Mouse (Mus musculus): ENCODE measurements at regions not wholly inside any gene's neighbourhood (a gene's known extent, or its start where the extent isn't known, plus 50 kb on each side); places are given as distances from the start of the nearest gene placed in this dataset.

DNA sequence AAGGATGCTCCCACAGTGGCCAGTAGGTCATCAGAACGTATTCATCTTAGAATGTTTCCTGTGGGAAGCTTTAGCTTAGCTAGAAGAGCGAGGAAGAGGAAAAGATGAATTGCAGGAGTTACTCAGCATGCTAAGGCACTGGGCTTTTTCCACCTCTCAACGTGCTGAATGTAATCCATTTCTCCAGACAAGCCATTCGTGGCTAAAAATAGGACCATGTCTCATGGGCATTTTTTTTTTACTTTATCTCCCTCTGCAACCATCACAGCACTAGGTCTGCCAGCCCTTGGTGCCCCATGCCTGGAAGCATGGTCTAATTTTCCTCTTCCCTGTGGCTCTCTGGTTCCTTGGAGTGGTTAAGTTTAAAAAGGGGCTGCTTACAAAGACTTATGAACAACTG is 235.3 kb upstream of the Zfp637 start:
- TF ChIP-seq HCFC1 (IDR thresholded peaks at IDR 0.05; ENCODE audit: low read depth, low read length) = no peak
- no peak for TF ChIP-seq TBP (conservative IDR thresholded peaks at IDR 0.05; ENCODE audit: low read depth, low read length)
- TF ChIP-seq CTCF (conservative IDR thresholded peaks at IDR 0.05 in 1 of 2, IDR thresholded peaks at IDR 0.05 in 1 of 2; ENCODE audit: low read depth in 2 of 2, low read length in 2 of 2) = no peak
- TF ChIP-seq E2F4 (IDR thresholded peaks at IDR 0.05; ENCODE audit: insufficient replicate concordance, low read depth, low read length) = no peak
- TF ChIP-seq POLR2A (IDR thresholded peaks at IDR 0.05; ENCODE audit: low read depth, low read length) = no peak
- no peak for TF ChIP-seq EP300 (IDR thresholded peaks at IDR 0.05; ENCODE audit: low read length)
- no peak for TF ChIP-seq ZC3H11A (IDR thresholded peaks at IDR 0.05; ENCODE audit: low read depth, low read length)
- no peak for TF ChIP-seq RCOR1 (conservative IDR thresholded peaks at IDR 0.05; ENCODE audit: low read depth, low read length)
- TF ChIP-seq TCF12 (IDR thresholded peaks at IDR 0.05; ENCODE audit: low read depth, low read length) = no peak
- no peak for TF ChIP-seq MAFK (IDR thresholded peaks at IDR 0.05; ENCODE audit: insufficient replicate concordance, low read length)
- TF ChIP-seq CHD2 (IDR thresholded peaks at IDR 0.05; ENCODE audit: low read length) = no peak
- TF ChIP-seq ELF1 (IDR thresholded peaks at IDR 0.05; ENCODE audit: low read depth, low read length) = no peak
- TF ChIP-seq USF2 (conservative IDR thresholded peaks at IDR 0.05; ENCODE audit: low read depth, low read length) = no peak
